Mouse (Mus musculus): ENCODE results near the gene Zfp975. TPM values are rescaled to one million over a fixed set of nuclear protein-coding genes. Genes with fewer than 3 reads are reported as not detected.

The Zfp975 gene
- 0.41 and 0.73 TPM in 2 replicates for total RNA-seq (2023)

DNA sequence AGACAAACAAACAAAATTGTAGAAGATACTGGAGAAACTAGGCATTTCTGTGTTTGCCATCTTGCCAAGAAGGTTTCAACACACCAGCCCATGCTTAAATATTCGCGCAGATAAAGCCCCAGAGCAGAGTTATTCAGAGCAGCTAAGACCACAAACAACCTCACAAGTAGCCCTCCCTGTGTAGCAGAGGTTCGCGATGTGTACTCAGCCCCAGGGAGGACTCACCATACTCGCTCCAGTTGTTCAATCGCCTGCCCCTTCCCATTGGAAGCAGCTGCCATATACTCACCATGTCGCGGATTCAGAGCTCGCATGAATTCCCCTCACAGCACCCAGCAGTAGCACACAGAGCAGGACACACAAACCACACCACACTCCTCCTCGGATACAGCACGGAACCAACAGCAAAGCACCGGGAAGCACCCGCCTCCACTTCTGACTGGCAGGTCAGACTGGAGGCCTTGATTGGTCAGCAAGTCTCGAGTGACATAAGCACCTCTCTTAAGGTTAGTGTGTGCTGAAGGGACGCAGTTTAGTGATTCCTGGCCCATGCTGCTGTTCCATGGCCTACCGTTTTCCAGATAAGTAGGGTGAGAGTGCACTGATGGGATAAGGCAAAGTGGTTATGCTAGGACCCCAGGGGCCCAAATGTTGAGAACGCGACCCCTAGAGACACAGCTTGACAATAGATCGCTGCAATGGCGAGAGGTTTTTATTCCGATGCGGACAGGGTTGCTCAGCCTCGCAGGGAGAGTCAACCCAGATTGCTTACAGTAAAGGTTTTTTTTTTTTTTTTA is at the start of gene Zfp975:
Gene Zfp975 (minus strand): TSS at position 381 of the 797 bp plus-strand sequence.

DNA sequence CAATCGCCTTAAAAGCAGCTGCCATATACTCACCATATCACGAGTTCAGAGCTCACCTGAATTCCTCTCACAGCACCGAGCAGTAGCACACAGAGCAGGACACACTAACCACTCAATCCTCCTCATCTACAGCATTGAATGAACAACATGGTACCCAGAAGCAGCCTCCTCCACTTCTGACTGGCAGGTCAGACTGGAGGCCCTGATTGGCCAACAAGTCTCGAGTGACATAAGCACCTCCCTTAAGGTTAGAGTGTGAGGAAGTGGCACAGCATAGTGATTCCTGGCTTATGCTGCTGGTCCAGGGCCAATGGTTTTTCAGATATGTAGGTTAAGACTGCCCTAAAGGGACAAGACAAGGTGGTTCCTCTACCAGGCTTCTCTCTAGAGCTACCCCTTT is 34.4 kb upstream of the Zfp975 start, which contains the start of gene Gm17067:
Gene Gm17067 (minus strand): TSS at position 101 of the 400 bp plus-strand sequence.

DNA sequence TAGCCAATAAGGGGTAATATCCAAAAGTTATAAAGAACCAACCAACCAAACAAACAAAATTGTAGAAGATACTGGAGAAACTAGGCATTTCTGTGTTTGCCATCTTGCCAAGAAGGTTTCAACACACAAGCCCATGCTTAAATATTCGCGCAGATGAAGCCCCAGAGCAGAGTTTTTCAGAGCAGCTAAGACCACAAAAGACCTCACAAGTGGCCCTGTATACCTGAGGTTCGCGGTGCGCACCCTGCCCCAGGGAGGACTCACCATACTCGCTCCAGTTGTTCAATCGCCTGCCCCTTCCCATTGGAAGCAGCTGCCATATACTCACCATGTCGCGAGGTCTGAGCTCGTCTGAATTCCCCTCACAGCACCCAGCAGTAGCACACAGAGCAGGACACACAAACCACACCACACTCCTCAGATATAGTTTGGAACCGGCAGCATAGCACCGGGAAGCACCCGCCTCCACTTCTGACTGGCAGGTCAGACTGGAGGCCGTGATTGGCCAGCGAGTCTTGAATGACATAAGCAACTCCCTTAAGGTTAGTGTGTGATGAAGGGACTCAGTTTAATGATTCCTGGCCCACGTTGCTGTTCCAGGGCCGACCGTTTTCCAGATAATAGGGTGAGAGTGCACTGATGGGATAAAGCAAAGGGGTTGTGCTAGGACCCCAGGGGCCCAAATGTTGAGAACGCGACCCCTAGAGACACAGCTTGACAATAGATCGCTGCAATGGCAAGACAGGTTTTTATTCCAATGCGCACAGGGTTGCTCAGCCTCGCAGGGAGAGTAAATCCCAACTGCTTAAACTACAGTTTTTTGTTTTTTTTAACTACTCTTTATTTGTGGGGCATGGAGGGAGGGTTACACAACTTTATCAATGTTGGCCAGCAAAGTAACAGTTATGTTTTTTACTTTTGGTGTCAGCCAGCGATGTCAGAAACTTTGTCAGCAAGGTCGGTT is 50.1 kb downstream of the Zfp975 start, which contains the start of gene Zfp976:
Gene Zfp976 (minus strand): TSS at position 437 of the 964 bp plus-strand sequence.

Other genes starting within 250 kb of the Zfp975 start
- not detected in 2 replicates for gene 4933421I07Rik, start 244.6 kb downstream of the Zfp975 start, total RNA-seq (2023)
- gene Zfp141, start 187.0 kb downstream of the Zfp975 start, total RNA-seq (2023), result 15.9 and 19.6 TPM in 2 replicates
- not detected in 2 replicates for gene Gm21028, start 114.2 kb downstream of the Zfp975 start, total RNA-seq (2023)
- not detected in 2 replicates for gene Zfp977, start 100.2 kb downstream of the Zfp975 start, total RNA-seq (2023)
- gene Zfp976, start 50.2 kb downstream of the Zfp975 start, total RNA-seq (2023), result 0.11 and 0.51 TPM in 2 replicates
- not detected in 2 replicates for gene Gm17067, start 34.3 kb upstream of the Zfp975 start, total RNA-seq (2023)
- not detected in 2 replicates for gene Vmn2r62, start 100.8 kb upstream of the Zfp975 start, total RNA-seq (2023)
- not detected in 2 replicates for gene Gm2381, start 174.5 kb upstream of the Zfp975 start, total RNA-seq (2023)
- not detected in 2 replicates for gene Vmn2r63, start 241.1 kb upstream of the Zfp975 start, total RNA-seq (2023)

All from neutrophil, adult 65 days (primary cell).